Mouse (Mus musculus) bone marrow, adult 2 months (tissue): Measurements from ENCODE around the gene Tmem212.

Source experiments
- CTCF ChIP-seq: fragments of 200-500 bp; IDR thresholded peaks from 2 replicates; pipeline ENCODE4 v1.5.1; 2011; ENCODE audit warnings: low read length, control low read depth; ENCODE audit not compliant: control insufficient read depth, insufficient read depth
- POLR2A ChIP-seq: fragments of 200-500 bp; IDR thresholded peaks from 2 replicates; pipeline ENCODE4 v1.6.1; 2011; ENCODE audit warnings: low read depth, mild to moderate bottlenecking, control low read depth, low read length, borderline replicate concordance; ENCODE audit not compliant: control insufficient read depth

DNA sequence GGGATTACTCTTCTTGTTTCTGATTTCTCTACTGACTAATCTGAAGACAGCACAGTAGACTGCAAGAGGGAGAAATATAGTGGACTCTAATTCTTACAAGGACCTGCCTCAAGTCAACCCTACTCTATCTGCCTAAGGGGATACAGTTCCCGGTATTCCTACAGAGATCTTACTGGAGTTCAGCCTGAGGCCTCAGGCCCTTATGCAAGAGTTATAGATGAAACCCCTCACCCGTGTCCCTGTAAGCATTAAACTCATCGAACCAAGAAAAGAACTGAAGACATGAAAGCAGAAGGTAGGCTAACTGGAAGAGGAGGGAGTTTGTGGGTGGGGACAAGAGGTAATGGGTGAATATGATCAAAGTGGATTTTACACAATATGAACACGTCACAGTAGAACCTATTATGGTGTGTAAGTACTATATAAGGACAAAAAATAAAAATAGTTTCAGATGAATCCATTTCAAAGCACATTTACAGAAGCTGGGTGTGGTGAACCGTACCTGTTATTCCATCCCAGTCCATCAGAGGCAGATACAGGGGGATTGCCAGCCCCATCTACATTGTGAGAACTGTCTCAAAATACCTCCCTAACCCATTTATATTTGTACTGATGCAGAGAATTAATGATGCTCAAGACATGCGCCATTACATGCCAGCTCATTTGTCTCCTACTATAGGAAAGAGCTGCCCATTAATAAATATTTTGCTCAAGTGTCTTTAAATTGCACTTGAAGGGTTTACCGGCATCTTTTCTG lies 17.1 kb downstream of the Tmem212 start:
- TF ChIP-seq CTCF = no peak
- no peak for TF ChIP-seq POLR2A
